Mouse (Mus musculus) erythroblast, embryonic 14.5 days (primary cell): ENCODE data around the gene Gpt2.

Source experiments
- GATA1 ChIP-seq: IDR thresholded peaks from 2 replicates; pipeline ENCODE4 v1.6.1; 2012; ENCODE audit warnings: low read length, inconsistent platforms, mixed read lengths
- TAL1 ChIP-seq: IDR thresholded peaks from 3 replicates; pipeline ENCODE4 v1.6.1; 2012; ENCODE audit warnings: low read length, inconsistent platforms, mixed read lengths

- TF ChIP-seq TAL1, result no peak
- TF ChIP-seq GATA1, result no peak
These were observed 41.1 kb downstream of the Gpt2 start for GRCm38 (mm10) chr8:85533434-85533833.
